Mouse (Mus musculus): ENCODE data around the gene Ccdc85b. TPM values are rescaled to one million over a fixed set of nuclear protein-coding genes. Genes with fewer than 3 reads are reported as not detected.
A peak's percentile ranks its signal among the peaks of the same experiment; 100 is the strongest.

Gene Ccdc85b
- total and polyA plus RNA-seq, 3 experiments = 3.0 to 13.1 (median 3.3) TPM

DNA sequence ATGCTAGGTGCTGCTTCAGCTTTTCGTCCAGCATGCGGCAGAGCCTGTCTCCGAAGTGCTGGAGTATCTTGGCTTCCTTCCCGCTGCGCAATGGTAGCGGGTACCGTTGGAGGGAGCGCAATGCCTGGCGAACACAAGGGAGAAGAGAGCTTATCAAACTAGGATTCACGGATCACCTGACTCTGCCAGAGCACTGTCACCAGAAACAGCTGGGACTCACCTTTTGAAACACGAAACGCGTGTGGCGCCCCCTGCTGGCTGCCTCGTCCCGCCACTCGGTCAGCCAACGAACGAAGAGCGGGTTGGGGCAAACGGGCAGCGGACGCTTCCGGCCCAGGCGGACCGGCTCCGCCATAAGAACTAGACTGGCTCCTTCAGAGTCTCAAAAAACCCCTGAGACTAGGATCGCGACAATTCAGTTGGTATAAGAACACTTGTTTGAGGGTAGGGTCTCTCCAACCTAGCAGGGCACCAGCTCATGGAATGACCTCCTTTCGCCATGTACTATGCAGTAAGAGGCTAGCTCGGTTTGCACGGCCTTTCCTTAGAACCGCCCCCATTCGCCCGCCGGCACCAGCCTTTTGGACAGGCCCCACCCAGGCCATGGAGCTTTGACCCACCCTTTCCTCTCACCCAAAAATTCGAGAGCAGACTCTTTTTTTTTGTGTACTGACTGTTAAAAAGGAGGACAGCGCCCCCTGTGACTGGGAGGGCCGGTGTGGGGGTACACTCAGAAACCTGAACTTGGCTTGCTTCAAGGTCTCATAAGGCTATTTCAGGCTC lies 30.3 kb upstream of the Ccdc85b start, which contains the start of gene Mus81:
Mus81 (minus strand) TSS at position 635 of the 783 bp plus-strand sequence.
- ATAC-seq (ENCODE audit: extremely low read depth, insufficient number of reproducible peaks, low FRiP score, poor library complexity, severe bottlenecking) (peak; percentile 45), DNase-seq (ENCODE audit: low spot score) (peak; percentile 89)
- Histone ChIP-seq H3K4me3 (ENCODE audit: low read depth, low read length) (peak within 1 kb of the TSS; percentile 77), H3K4me1 (ENCODE audit: insufficient read depth, low read depth, low read length) (peaks cover 59% of the 10 kb centered on the region), H3K27me3 (ENCODE audit: insufficient read depth, low read length) (no peaks in the 10 kb centered on the region), H3K36me3 (replicated peaks) (peaks cover 53% of the 10 kb centered on the region), H3K9me3 (replicated peaks) (no peaks in the 10 kb centered on the region)
- TF ChIP-seq POLR2AphosphoS5 (IDR thresholded peaks at IDR 0.05; ENCODE audit: insufficient replicate concordance, low read depth, low read length) (no peak), CTCF (IDR thresholded peaks at IDR 0.05; ENCODE audit: low read depth, low read length) (peak; percentile 72)

DNA sequence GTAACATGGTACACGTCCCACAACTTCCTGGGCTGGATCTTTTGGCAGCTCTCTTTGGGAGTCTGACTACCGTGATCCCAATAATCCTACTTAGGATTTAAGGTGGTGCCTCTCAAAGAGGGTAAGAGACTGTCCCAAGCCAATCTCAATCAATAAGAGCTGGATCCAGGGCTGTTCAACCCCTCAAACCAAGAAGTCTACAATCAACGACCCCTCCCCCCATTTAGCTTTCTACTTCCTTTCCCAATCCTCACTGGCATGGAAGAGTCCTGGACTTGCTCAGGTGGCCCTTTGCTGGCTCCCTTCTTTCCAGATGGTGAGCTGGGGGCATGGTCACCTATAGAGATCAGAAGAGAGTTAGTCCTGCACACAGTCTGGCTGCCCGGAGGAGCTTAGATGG lies 29.1 kb upstream of the Ccdc85b start:
- no peak for DNase-seq (ENCODE audit: low spot score)
- no peak for ATAC-seq (ENCODE audit: extremely low read depth, insufficient number of reproducible peaks, low FRiP score, poor library complexity, severe bottlenecking)
- H3K36me3 ChIP-seq (replicated peaks) = peaks cover 56% of the 10 kb centered on the region
- TF ChIP-seq GATA1 (IDR thresholded peaks at IDR 0.05; ENCODE audit: borderline replicate concordance, low read length) = no peak
- no peak for TF ChIP-seq TAL1 (conservative IDR thresholded peaks at IDR 0.05; ENCODE audit: low read depth, low read length)
- H3K4me3 ChIP-seq (ENCODE audit: low read depth, low read length) = no peak overlapping the region
- no peaks in the 10 kb centered on the region for H3K27me3 ChIP-seq (ENCODE audit: insufficient read depth, low read length)
- H3K4me1 ChIP-seq (ENCODE audit: insufficient read depth, low read depth, low read length) = peaks cover 48% of the 10 kb centered on the region
- no peaks in the 10 kb centered on the region for H3K9me3 ChIP-seq (replicated peaks)

DNA sequence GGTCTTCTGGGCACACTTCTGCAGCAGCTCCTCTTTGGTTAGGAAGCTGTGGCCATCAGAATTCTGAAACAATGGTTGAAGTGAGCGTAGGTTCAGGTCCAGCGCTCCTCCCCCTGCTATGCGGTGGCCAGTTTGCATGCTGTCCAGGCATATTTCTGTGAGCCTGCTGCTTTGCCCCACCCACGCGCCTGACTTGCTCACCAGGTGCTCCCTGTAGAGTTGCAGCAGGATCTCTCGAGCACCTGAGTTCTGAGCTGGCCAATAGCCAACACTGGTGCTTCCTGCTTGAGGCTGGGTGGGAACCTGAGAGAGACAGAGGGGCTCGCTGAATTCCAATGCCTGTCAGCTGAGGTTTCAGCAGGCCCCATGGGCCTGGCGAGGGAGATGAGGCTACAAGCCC lies 28.6 kb upstream of the Ccdc85b start:
- H3K4me3 ChIP-seq (ENCODE audit: low read depth, low read length) = no peak overlapping the region
- no peaks in the 10 kb centered on the region for H3K9me3 ChIP-seq (replicated peaks)
- peaks cover 59% of the 10 kb centered on the region for H3K36me3 ChIP-seq (replicated peaks)
- TF ChIP-seq TAL1 (conservative IDR thresholded peaks at IDR 0.05; ENCODE audit: low read depth, low read length) (no peak), GATA2 (IDR thresholded peaks at IDR 0.05; ENCODE audit: borderline replicate concordance, low read depth, low read length) (no peak), CTCF (IDR thresholded peaks at IDR 0.05; ENCODE audit: low read depth, low read length) (no peak), GATA1 (IDR thresholded peaks at IDR 0.05; ENCODE audit: borderline replicate concordance, low read length) (no peak), POLR2AphosphoS5 (IDR thresholded peaks at IDR 0.05; ENCODE audit: insufficient replicate concordance, low read depth, low read length) (no peak)
- no peaks in the 10 kb centered on the region for H3K27me3 ChIP-seq (ENCODE audit: insufficient read depth, low read length)
- peaks cover 48% of the 10 kb centered on the region for H3K4me1 ChIP-seq (ENCODE audit: insufficient read depth, low read depth, low read length)
- ATAC-seq (ENCODE audit: extremely low read depth, insufficient number of reproducible peaks, low FRiP score, poor library complexity, severe bottlenecking) (no peak), DNase-seq (ENCODE audit: low spot score) (no peak)

DNA sequence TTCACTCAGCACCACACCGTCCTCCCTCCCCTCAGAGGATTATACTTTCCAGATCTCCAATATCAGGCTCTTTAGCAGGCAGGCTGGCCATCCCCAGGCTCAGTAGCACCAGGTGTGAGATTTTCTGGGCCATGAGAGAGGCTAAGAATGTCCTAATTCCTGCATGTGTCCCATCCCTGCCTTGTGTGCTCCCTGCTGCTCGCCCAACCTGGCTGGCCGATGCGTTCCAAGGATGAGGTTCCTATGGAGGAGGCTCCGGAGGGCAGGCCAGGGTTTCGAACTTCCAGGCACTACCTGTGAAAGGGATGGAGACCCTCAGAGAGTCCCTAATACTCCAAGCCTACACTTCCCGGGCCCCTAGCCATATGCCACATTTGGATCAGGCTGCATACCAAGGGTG lies 28.1 kb upstream of the Ccdc85b start:
- no peaks in the 10 kb centered on the region for H3K9me3 ChIP-seq (replicated peaks)
- H3K4me3 ChIP-seq (ENCODE audit: low read depth, low read length) = no peak overlapping the region
- TF ChIP-seq CTCF (IDR thresholded peaks at IDR 0.05; ENCODE audit: low read depth, low read length) (no peak), POLR2AphosphoS5 (IDR thresholded peaks at IDR 0.05; ENCODE audit: insufficient replicate concordance, low read depth, low read length) (no peak), TAL1 (conservative IDR thresholded peaks at IDR 0.05; ENCODE audit: low read depth, low read length) (no peak), GATA1 (IDR thresholded peaks at IDR 0.05; ENCODE audit: borderline replicate concordance, low read length) (no peak)
- DNase-seq (ENCODE audit: low spot score) (no peak), ATAC-seq (ENCODE audit: extremely low read depth, insufficient number of reproducible peaks, low FRiP score, poor library complexity, severe bottlenecking) (no peak)
- peaks cover 59% of the 10 kb centered on the region for H3K36me3 ChIP-seq (replicated peaks)
- peaks cover 48% of the 10 kb centered on the region for H3K4me1 ChIP-seq (ENCODE audit: insufficient read depth, low read depth, low read length)
- H3K27me3 ChIP-seq (ENCODE audit: insufficient read depth, low read length) = no peaks in the 10 kb centered on the region

DNA sequence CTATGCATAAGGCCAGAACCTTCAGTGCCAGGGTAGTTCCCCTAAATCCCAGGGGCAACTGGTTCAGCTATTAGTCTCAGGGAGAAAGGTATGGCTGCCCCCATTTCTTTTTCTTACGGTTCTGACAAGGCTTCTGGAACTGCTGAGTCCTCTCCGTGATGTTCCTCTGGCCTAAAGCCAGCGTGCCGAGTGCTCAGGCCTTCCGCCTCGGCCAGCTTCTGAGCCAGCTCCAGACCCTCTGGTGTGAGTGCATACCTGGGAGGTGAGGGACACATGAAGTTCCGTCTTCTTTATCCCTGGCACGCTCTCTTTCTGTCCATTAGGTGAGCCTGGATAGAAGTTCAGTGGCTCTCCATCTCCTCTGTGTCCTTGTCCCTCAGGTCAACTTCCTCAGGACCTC lies 27.7 kb upstream of the Ccdc85b start:
- no peak for ATAC-seq (ENCODE audit: extremely low read depth, insufficient number of reproducible peaks, low FRiP score, poor library complexity, severe bottlenecking)
- H3K27me3 ChIP-seq (ENCODE audit: insufficient read depth, low read length) = no peaks in the 10 kb centered on the region
- H3K9me3 ChIP-seq (replicated peaks) = no peaks in the 10 kb centered on the region
- DNase-seq (ENCODE audit: low spot score) = no peak
- H3K4me3 ChIP-seq (ENCODE audit: low read depth, low read length) = no peak overlapping the region
- H3K36me3 ChIP-seq (replicated peaks) = peaks cover 59% of the 10 kb centered on the region
- peaks cover 48% of the 10 kb centered on the region for H3K4me1 ChIP-seq (ENCODE audit: insufficient read depth, low read depth, low read length)
- no peak for TF ChIP-seq POLR2AphosphoS5 (IDR thresholded peaks at IDR 0.05; ENCODE audit: insufficient replicate concordance, low read depth, low read length)
- TF ChIP-seq GATA1 (IDR thresholded peaks at IDR 0.05; ENCODE audit: borderline replicate concordance, low read length) = no peak
- no peak for TF ChIP-seq GATA2 (IDR thresholded peaks at IDR 0.05; ENCODE audit: borderline replicate concordance, low read depth, low read length)
- TF ChIP-seq CTCF (IDR thresholded peaks at IDR 0.05; ENCODE audit: low read depth, low read length) = no peak
- no peak for TF ChIP-seq TAL1 (conservative IDR thresholded peaks at IDR 0.05; ENCODE audit: low read depth, low read length)

DNA sequence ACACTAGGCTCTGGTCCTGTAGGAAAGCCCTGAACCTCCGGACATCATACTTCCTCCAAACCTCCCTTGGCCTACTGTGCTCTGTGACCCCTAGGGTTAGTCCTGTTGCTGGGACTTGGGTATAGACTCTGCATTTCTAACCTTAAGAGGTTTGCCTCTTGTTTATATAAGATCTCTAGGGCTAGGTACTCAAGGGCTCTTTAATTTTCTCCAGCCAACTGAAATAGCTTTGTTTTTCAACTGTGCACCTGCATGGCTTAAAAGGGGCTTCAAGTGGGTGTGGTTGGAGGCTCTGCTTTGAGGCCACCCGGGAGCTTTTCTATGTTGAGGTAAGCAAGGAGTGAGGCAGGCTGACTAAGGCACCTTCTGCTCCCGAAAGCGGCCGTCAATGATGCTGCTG lies 26.8 kb upstream of the Ccdc85b start:
- H3K4me3 ChIP-seq (ENCODE audit: low read depth, low read length) = no peak overlapping the region
- H3K27me3 ChIP-seq (ENCODE audit: insufficient read depth, low read length) = peaks cover 4% of the 10 kb centered on the region; the same call in 1 of the 2 replicates
- ATAC-seq (ENCODE audit: extremely low read depth, insufficient number of reproducible peaks, low FRiP score, poor library complexity, severe bottlenecking) (no peak), DNase-seq (ENCODE audit: low spot score) (no peak)
- TF ChIP-seq GATA2 (IDR thresholded peaks at IDR 0.05; ENCODE audit: borderline replicate concordance, low read depth, low read length) (no peak), GATA1 (IDR thresholded peaks at IDR 0.05; ENCODE audit: borderline replicate concordance, low read length) (no peak), CTCF (IDR thresholded peaks at IDR 0.05; ENCODE audit: low read depth, low read length) (no peak), POLR2AphosphoS5 (IDR thresholded peaks at IDR 0.05; ENCODE audit: insufficient replicate concordance, low read depth, low read length) (no peak), TAL1 (conservative IDR thresholded peaks at IDR 0.05; ENCODE audit: low read depth, low read length) (no peak)
- H3K4me1 ChIP-seq (ENCODE audit: insufficient read depth, low read depth, low read length) = peaks cover 51% of the 10 kb centered on the region
- peaks cover 59% of the 10 kb centered on the region for H3K36me3 ChIP-seq (replicated peaks)
- H3K9me3 ChIP-seq (replicated peaks) = no peaks in the 10 kb centered on the region

All from G1E (cell line).